Mouse (Mus musculus) kidney, adult 2 months (tissue): Measurements from ENCODE around the gene Kank2. TPM values are rescaled to one million over a fixed set of nuclear protein-coding genes. Genes with fewer than 3 reads are reported as not detected.

ENCODE experiments used
- DNase-seq: peaks from one replicate; pipeline ENCODE4 v3.0.0; 2021
- H3K27ac ChIP-seq: fragments of 200-500 bp; 2 replicates; pipeline ENCODE4 v1.5.1; 2012; ENCODE audit warnings: low read depth, low read length, control low read depth, inconsistent platforms; ENCODE audit not compliant: insufficient read depth
- H3K27me3 ChIP-seq: fragments of 200-500 bp; replicated peaks from 2 replicates; pipeline ENCODE4 v1.6.1; 2012; ENCODE audit warnings: mild to moderate bottlenecking, moderate library complexity, low read length, inconsistent platforms; ENCODE audit not compliant: control insufficient read depth, insufficient read depth
- H3K36me3 ChIP-seq: fragments of 200-500 bp; 2 replicates; pipeline ENCODE4 v1.6.1; 2012; ENCODE audit warnings: mild to moderate bottlenecking, moderate library complexity, low read length, inconsistent platforms; ENCODE audit not compliant: control insufficient read depth, insufficient read depth
- H3K4me1 ChIP-seq: fragments of 200-500 bp; 2 replicates; pipeline ENCODE4 v1.6.1; 2011; ENCODE audit warnings: low read length; ENCODE audit not compliant: control insufficient read depth, insufficient read depth
- H3K4me3 ChIP-seq: fragments of 200-500 bp; 2 replicates; pipeline ENCODE4 v1.5.1; 2011; ENCODE audit warnings: mild to moderate bottlenecking, low read depth, low read length, control low read depth; ENCODE audit not compliant: insufficient read depth
- CTCF ChIP-seq: fragments of 200-500 bp; conservative IDR thresholded peaks from 2 replicates; pipeline ENCODE4 v1.5.1; 2011; ENCODE audit warnings: low read depth, mild to moderate bottlenecking, control low read depth, low read length, moderate library complexity, mixed read lengths; ENCODE audit not compliant: insufficient read depth, insufficient read length
- POLR2A ChIP-seq: fragments of 200-500 bp; IDR thresholded peaks from one replicate; pipeline ENCODE4 v1.6.1; 2011; ENCODE audit warnings: low read depth, low read length, control low read depth
- WGBS: fragments of 180-500 bp; shearing (Covaris S2); methylation state at CpG from one replicate; pipeline ENCODE4 v1.1.7; 2018; 5-methylcytosine and 5-hydroxymethylcytosine counted together
- polyA plus RNA-seq: library from polyadenylated mRNA; depleted of rRNA; stranded (reverse); fragments of >200 nt; gene quantifications from 2 replicates; pipeline ENCODE4 v1.2.3, GENCODE M21; 2012

Gene Kank2
- polyA plus RNA-seq, 1 experiment: 21.8 TPM

- no peak for DNase-seq
- H3K36me3 ChIP-seq: no peaks in the 10 kb centered on the region
Measured at GRCm38 (mm10) chr9:21829834-21830460, 31.4 kb upstream of the Kank2 start.

GRCm38 (mm10) chr9:21824366-21824765 lies 25.8 kb upstream of the Kank2 start:
- no peak for DNase-seq
- H3K4me1 ChIP-seq: no peaks in the 10 kb centered on the region
- H3K4me3 ChIP-seq: no peak overlapping the region
- no peak for TF ChIP-seq POLR2A
- no peak for TF ChIP-seq CTCF
- H3K36me3 ChIP-seq: no peaks in the 10 kb centered on the region
- no peaks in the 10 kb centered on the region for H3K27me3 ChIP-seq
- 83% methylated on average over 10 of the region's 10 CpGs for WGBS
- H3K27ac ChIP-seq: no peak overlapping the region

More at GRCm38 (mm10) chr9:21829834-21830460, 31.4 kb upstream of the Kank2 start:
- H3K4me1 ChIP-seq: no peaks in the 10 kb centered on the region
- no peaks in the 10 kb centered on the region for H3K27me3 ChIP-seq
- WGBS: 79% methylated on average over 14 of the region's 14 CpGs
- no peak overlapping the region for H3K27ac ChIP-seq
- no peak overlapping the region for H3K4me3 ChIP-seq
- TF ChIP-seq CTCF (no peak), POLR2A (no peak)

DNA sequence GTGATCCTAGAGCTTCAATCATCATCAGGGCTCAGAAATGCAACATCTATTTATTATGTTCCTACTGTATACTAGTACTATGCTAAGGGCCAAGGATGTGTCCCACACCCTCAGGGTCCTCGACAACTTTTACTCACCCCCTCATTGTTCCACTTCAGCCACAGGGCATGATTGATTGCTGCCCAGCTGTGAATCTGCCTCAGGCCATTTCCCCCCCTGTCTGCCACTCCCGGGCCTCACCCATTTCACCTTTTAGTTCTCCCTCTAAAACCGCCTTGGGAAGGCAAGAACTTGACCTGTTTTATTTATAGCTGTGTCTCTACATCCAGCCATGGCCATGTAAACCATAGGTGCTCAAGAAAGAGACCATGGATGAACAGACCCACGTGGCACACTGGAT lies 25.4 kb upstream of the Kank2 start:
- H3K36me3 ChIP-seq: no peaks in the 10 kb centered on the region
- H3K27ac ChIP-seq: no peak overlapping the region
- 57% methylated on average over 4 of the region's 4 CpGs for WGBS

DNA sequence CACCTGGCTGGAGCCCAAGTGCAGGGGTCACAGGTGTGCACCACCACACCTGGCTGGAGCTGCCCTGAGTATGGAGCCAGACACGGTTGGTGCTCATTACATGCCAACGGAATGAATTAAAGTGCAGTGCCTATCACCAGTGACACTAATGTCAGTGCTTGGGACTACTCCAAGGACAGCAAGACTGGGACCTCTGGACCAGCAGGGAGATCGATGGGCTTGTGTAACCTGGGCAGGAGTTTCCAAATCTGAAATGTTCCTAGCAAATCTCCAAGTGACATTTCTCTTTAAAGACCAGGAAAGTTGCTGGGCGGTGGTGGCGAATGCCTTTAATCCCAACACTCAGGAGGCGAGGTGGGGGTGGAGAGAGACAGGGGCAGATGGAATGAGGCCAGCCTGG lies 24.1 kb upstream of the Kank2 start:
- no peaks in the 10 kb centered on the region for H3K36me3 ChIP-seq
- TF ChIP-seq POLR2A (no peak), CTCF (no peak)
- WGBS: 68% methylated on average over 6 of the region's 6 CpGs
- DNase-seq: no peak
- H3K27ac ChIP-seq: no peak overlapping the region
- no peaks in the 10 kb centered on the region for H3K4me1 ChIP-seq
- H3K27me3 ChIP-seq: no peaks in the 10 kb centered on the region
- H3K4me3 ChIP-seq: no peak overlapping the region

More for the DNA sequence above, 25.4 kb upstream of the Kank2 start:
- DNase-seq: no peak
- Histone ChIP-seq H3K27me3 (no peaks in the 10 kb centered on the region), H3K4me3 (no peak overlapping the region), H3K4me1 (no peaks in the 10 kb centered on the region)
- TF ChIP-seq CTCF (no peak), POLR2A (no peak)

DNA sequence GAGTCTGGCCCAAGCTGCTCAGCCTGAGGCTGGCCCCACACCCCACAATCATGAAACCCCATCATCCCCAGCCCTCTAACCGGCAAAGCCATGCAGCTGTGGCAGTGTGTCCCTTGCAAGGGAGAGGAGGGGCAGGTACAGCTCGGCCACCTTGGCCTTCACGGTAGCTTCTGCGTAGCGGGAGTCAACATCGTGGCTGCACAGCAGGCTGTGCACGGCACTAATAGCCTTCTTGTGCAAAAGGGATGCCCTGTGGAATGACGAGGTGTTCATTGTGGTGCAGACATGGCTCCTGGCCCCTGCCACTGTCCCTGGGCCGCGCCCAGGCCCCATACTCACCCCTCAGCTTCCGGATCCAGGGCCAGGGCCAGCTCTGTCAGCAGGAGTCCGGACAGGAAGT lies 21.6 kb upstream of the Kank2 start:
- H3K36me3 ChIP-seq: no peaks in the 10 kb centered on the region
- WGBS: 83% methylated on average over 12 of the region's 12 CpGs
- no peak for TF ChIP-seq POLR2A
- no peak for TF ChIP-seq CTCF

GRCm38 (mm10) chr9:21819181-21819729 lies 20.7 kb upstream of the Kank2 start:
- TF ChIP-seq POLR2A (no peak), CTCF (no peak)
- H3K4me1 ChIP-seq: no peaks in the 10 kb centered on the region
- H3K27ac ChIP-seq: no peak overlapping the region
- WGBS: 97% methylated on average over 2 of the region's 2 CpGs
- no peak overlapping the region for H3K4me3 ChIP-seq
- no peaks in the 10 kb centered on the region for H3K36me3 ChIP-seq
- no peak for DNase-seq
- H3K27me3 ChIP-seq: no peaks in the 10 kb centered on the region

More for the DNA sequence above, 21.6 kb upstream of the Kank2 start:
- no peak overlapping the region for H3K4me3 ChIP-seq
- no peaks in the 10 kb centered on the region for H3K4me1 ChIP-seq
- H3K27me3 ChIP-seq: no peaks in the 10 kb centered on the region
- H3K27ac ChIP-seq: no peak overlapping the region
- DNase-seq: peak; percentile 18

DNA sequence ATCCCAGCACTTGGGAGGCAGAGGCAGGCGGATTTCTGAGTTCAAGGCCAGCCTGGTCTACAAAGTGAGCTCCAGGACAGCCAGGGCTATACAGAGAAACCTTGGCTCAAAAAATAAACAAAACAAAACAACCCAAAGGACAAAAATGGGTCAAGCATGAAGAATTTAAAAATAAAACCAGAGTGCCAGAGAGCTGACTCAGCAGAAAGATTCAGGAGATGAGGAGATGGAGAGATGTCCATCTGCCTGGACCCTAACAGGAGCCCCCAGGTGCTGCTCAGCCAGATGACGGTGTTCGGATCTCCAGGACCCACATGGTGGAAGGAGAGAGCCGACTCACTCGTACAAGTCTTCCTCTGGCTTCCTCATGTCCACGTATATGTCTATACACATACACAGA lies 20.0 kb upstream of the Kank2 start:
- Histone ChIP-seq H3K4me1 (no peaks in the 10 kb centered on the region), H3K27ac (no peak overlapping the region), H3K4me3 (no peak overlapping the region), H3K36me3 (no peaks in the 10 kb centered on the region), H3K27me3 (no peaks in the 10 kb centered on the region)
- no peak for DNase-seq
- 93% methylated on average over 6 of the region's 6 CpGs for WGBS
- TF ChIP-seq POLR2A (no peak), CTCF (no peak)

DNA sequence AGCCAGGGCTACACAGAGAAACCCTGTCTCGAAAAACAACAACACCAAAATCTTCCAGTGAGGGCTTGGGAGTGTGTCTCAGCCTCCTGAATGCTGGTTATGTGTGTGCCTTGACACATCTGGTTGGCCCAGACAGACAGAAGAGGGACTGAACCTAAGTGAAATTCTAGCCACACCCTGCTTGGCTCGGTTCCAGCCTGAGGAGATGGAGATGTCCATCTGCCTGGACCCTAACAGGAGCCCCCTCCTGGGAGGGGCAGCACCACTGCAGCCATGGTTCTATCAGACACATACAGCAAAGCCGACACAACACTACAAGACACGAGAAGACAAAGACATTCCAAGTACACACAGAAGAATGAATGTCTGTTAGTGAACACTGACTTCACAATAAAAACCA lies 19.6 kb upstream of the Kank2 start:
- TF ChIP-seq POLR2A (no peak), CTCF (no peak)
- WGBS: 88% methylated on average over 4 of the region's 4 CpGs
- Histone ChIP-seq H3K4me3 (no peak overlapping the region), H3K4me1 (no peaks in the 10 kb centered on the region), H3K27me3 (no peaks in the 10 kb centered on the region), H3K36me3 (no peaks in the 10 kb centered on the region), H3K27ac (no peak overlapping the region)
- no peak for DNase-seq
